Mouse (Mus musculus): Measurements from ENCODE around the gene Samd4b.

The Samd4b gene

GRCm38 (mm10) chr7:28375176-28375921, 222.6 kb downstream of the Samd4b start:
- peak; percentile 73 for DNase-seq

- DNase-seq = no peak
Observed at GRCm38 (mm10) chr7:28374647-28375046, 223.3 kb downstream of the Samd4b start.

GRCm38 (mm10) chr7:28373891-28374495, 224.0 kb downstream of the Samd4b start:
- no peak for DNase-seq

- peak; percentile 57 for DNase-seq
Observed at GRCm38 (mm10) chr7:28373131-28373581, 224.8 kb downstream of the Samd4b start.

- peak; percentile 92 for DNase-seq
Observed at GRCm38 (mm10) chr7:28372251-28373108, 225.5 kb downstream of the Samd4b start, which contains the start of gene Plekhg2. Gene Plekhg2, minus strand, starts transcription at chr7:28372599.

GRCm38 (mm10) chr7:28371514-28371989, 226.4 kb downstream of the Samd4b start:
- DNase-seq = no peak

- no peak for DNase-seq
Observed at GRCm38 (mm10) chr7:28370977-28371513, 226.9 kb downstream of the Samd4b start.

GRCm38 (mm10) chr7:28370051-28370450, 227.9 kb downstream of the Samd4b start:
- DNase-seq = no peak

GRCm38 (mm10) chr7:28368276-28368920, 229.5 kb downstream of the Samd4b start:
- no peak for DNase-seq

- no peak for DNase-seq
Observed at GRCm38 (mm10) chr7:28367663-28368275, 230.2 kb downstream of the Samd4b start.

- peak; percentile 2 for DNase-seq
Observed at GRCm38 (mm10) chr7:28362441-28363060, 235.4 kb downstream of the Samd4b start.

GRCm38 (mm10) chr7:28361647-28362341, 236.2 kb downstream of the Samd4b start:
- DNase-seq = peak; percentile 2

GRCm38 (mm10) chr7:28360291-28360690, 237.7 kb downstream of the Samd4b start:
- DNase-seq = peak; percentile 2

GRCm38 (mm10) chr7:28359854-28360253, 238.1 kb downstream of the Samd4b start:
- DNase-seq = no peak

- no peak for DNase-seq
Observed at GRCm38 (mm10) chr7:28358431-28358830, 239.5 kb downstream of the Samd4b start.

- DNase-seq = no peak
Observed at GRCm38 (mm10) chr7:28357984-28358383, 240.0 kb downstream of the Samd4b start.

GRCm38 (mm10) chr7:28356981-28357380, 241.0 kb downstream of the Samd4b start:
- DNase-seq = no peak

GRCm38 (mm10) chr7:28355221-28355620, 242.7 kb downstream of the Samd4b start:
- no peak for DNase-seq

- no peak for DNase-seq
Observed at GRCm38 (mm10) chr7:28354596-28354995, 243.3 kb downstream of the Samd4b start.

GRCm38 (mm10) chr7:28354113-28354581, 243.8 kb downstream of the Samd4b start:
- DNase-seq = no peak

GRCm38 (mm10) chr7:28353267-28353666, 244.7 kb downstream of the Samd4b start:
- DNase-seq = no peak

Data from right cerebral cortex, postnatal 25 days (tissue).